9 mouse cellular contexts compared by ENCODE assay signal in the genomic region with DNA sequence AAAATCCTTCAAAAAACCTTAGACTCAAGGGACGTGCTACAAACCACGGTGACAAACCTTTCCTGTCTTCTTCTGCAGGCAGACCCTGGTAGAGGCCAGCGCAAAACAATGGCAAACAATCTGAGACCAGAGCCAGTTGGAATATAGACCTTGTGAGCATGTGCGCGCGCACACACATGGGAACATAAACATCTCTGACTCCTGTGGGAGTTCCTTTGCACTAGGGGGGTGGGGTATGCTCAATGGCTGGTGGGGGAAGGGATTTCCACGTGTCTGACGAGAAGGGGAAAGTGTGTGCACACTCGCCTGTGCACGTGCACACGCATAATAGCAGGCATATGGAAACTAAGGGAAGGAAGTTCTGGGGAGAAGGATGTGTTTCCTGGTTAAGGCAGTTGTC.
A peak's percentile ranks its signal among the peaks of the same experiment; 100 is the strongest.
DNase-seq lines count a peak whose midpoint lies in the region; ATAC-seq lines count a peak whose summit lies in the region.
"Had no signal": no experiment of that assay in that cellular context is flagged by ENCODE, and none has a peak within 500 bp of the region (broad histone marks: within the 10 kb centered on the region; RNA-seq: fewer than 3 reads in every experiment).

No protein-coding gene starts in this region.

- H3K9me3 ChIP-seq in heart, embryonic 15.5 days (replicated peaks) = no peaks in the 10 kb centered on the region
- H3K9me3 ChIP-seq in embryonic facial prominence, embryonic 11.5 days (replicated peaks; ENCODE audit: control insufficient read depth, low read length) = no peaks in the 10 kb centered on the region
- no peaks in the 10 kb centered on the region for H3K9me3 ChIP-seq in hindbrain, embryonic 10.5 days
- H3K9me3 ChIP-seq in liver, embryonic 12.5 days (replicated peaks) = no peaks in the 10 kb centered on the region

- H3K27me3 ChIP-seq in heart, embryonic 15.5 days = no peaks in the 10 kb centered on the region
- H3K27me3 ChIP-seq in embryonic facial prominence, embryonic 11.5 days (ENCODE audit: control insufficient read depth, insufficient read depth, low read length) = no peaks in the 10 kb centered on the region
- H3K27me3 ChIP-seq in hindbrain, embryonic 10.5 days (ENCODE audit: insufficient read depth, poor library complexity, severe bottlenecking) = no peaks in the 10 kb centered on the region
- no peaks in the 10 kb centered on the region for H3K27me3 ChIP-seq in liver, embryonic 12.5 days (replicated peaks)

- H3K27ac ChIP-seq in heart, embryonic 15.5 days = peak overlapping the region; percentile 90
- H3K27ac ChIP-seq in embryonic facial prominence, embryonic 11.5 days (replicated peaks; ENCODE audit: low read depth, low read length) = peak overlapping the region; percentile 84
- H3K27ac ChIP-seq in hindbrain, embryonic 10.5 days = peak overlapping the region; percentile 82
- peak overlapping the region; percentile 53 for H3K27ac ChIP-seq in liver, embryonic 12.5 days

- H3K9ac ChIP-seq in heart, embryonic 15.5 days = no peak overlapping the region
- no peak overlapping the region; the same call in 1 of the 2 replicates for H3K9ac ChIP-seq in embryonic facial prominence, embryonic 11.5 days (replicated peaks; ENCODE audit: low read length)
- H3K9ac ChIP-seq in liver, embryonic 12.5 days = no peak overlapping the region

- 65% methylated on average over 11 of the region's 11 CpGs for WGBS in heart, embryonic 15.5 days
- WGBS in embryonic facial prominence, embryonic 11.5 days = 53% methylated on average over 11 of the region's 11 CpGs
- WGBS in hindbrain, embryonic 10.5 days = 71% methylated on average over 11 of the region's 11 CpGs
- 49% methylated on average over 11 of the region's 11 CpGs for WGBS in liver, embryonic 12.5 days (ENCODE audit: insufficient replicate concordance)

- peaks cover 65% of the 10 kb centered on the region for H3K4me1 ChIP-seq in heart, embryonic 15.5 days (replicated peaks)
- peaks cover 43% of the 10 kb centered on the region for H3K4me1 ChIP-seq in embryonic facial prominence, embryonic 11.5 days (ENCODE audit: control insufficient read depth, insufficient read depth, low read length)
- peaks cover 100% of the 10 kb centered on the region for H3K4me1 ChIP-seq in hindbrain, embryonic 10.5 days (replicated peaks)
- H3K4me1 ChIP-seq in liver, embryonic 12.5 days = peaks cover 69% of the 10 kb centered on the region

- H3K4me2 ChIP-seq in heart, embryonic 15.5 days = peak overlapping the region; percentile 23; the same call in 1 of the 2 replicates
- H3K4me2 ChIP-seq in embryonic facial prominence, embryonic 11.5 days (ENCODE audit: low read depth, low read length) = no peak overlapping the region; the same call in 1 of the 2 replicates
- no peak overlapping the region for H3K4me2 ChIP-seq in liver, embryonic 12.5 days

- H3K36me3 ChIP-seq in heart, embryonic 15.5 days = no peaks in the 10 kb centered on the region
- H3K36me3 ChIP-seq in embryonic facial prominence, embryonic 11.5 days (replicated peaks; ENCODE audit: control insufficient read depth, insufficient read depth, low read depth, low read length) = no peaks in the 10 kb centered on the region
- H3K36me3 ChIP-seq in hindbrain, embryonic 10.5 days = no peaks in the 10 kb centered on the region
- no peaks in the 10 kb centered on the region for H3K36me3 ChIP-seq in liver, embryonic 12.5 days

- no peak for ATAC-seq in heart, embryonic 15.5 days (replicated peaks; ENCODE audit: insufficient number of reproducible peaks, insufficient read depth, low FRiP score, low read depth)
- no peak for ATAC-seq in embryonic facial prominence, embryonic 11.5 days (replicated peaks; ENCODE audit: insufficient number of reproducible peaks, low FRiP score, low TSS enrichment, low read depth)
- no peak for ATAC-seq in liver, embryonic 12.5 days

- intact Hi-C loops in heart, postnatal 25 days (cut with DNase I) = loop anchor here (5.0 kb wide), 1 partner anchor 289 kb away; no protein-coding TSS in a partner anchor

- no peak for DNase-seq in heart, postnatal 25 days (ENCODE audit: low spot score)
- DNase-seq in embryonic facial prominence, embryonic 11.5 days (ENCODE audit: low spot score) = peak; percentile 49
- DNase-seq in hindbrain, embryonic 10.5 days (ENCODE audit: low spot score) = no peak
- no peak for DNase-seq in adrenal gland, postnatal 36 days
- DNase-seq in cerebellum, adult 9-10 months = no peak
- DNase-seq in adrenal gland, adult 2 months = no peak

- H3K4me3 ChIP-seq in heart, embryonic 15.5 days = no peak overlapping the region
- no peak overlapping the region for H3K4me3 ChIP-seq in embryonic facial prominence, embryonic 11.5 days (ENCODE audit: low read depth, low read length)
- no peak overlapping the region for H3K4me3 ChIP-seq in hindbrain, embryonic 10.5 days
- H3K4me3 ChIP-seq in liver, embryonic 12.5 days = no peak overlapping the region
- H3K4me3 ChIP-seq: erythroblast, embryonic 14.5 days had no signal
